Mouse (Mus musculus): Measurements from ENCODE around the gene Olfr220. TPM values are rescaled to one million over a fixed set of nuclear protein-coding genes. Genes with fewer than 3 reads are reported as not detected.

The Olfr220 gene
- total RNA-seq, 1 experiment, result not detected

DNA sequence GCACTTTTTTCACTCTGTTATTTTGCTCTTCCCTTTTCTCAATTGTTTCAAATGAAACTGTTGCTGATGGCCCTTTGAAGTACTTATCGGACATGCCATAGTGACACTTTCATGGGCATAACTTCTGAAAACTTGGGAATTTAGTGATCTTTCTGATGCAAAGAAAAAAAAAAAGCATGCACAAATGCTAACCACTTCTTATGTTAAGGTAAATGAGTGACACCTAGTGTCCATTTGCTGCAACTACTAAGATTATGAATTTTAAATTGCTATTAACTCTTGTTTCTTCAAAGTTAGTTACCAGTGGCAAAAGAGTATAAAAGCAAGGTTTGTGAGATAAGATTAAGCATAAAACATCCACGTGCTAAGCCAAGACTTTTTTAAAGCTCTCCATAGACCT lies 24.4 kb downstream of the Olfr220 start:
- Histone ChIP-seq H3K36me3 (ENCODE audit: control insufficient read depth, insufficient read depth, low read length, poor library complexity, severe bottlenecking) (no peaks in the 10 kb centered on the region), H3K9me3 (ENCODE audit: control insufficient read depth, insufficient read depth, low read depth, low read length) (no peaks in the 10 kb centered on the region), H3K4me1 (ENCODE audit: control insufficient read depth in 2 of 2, insufficient read depth in 2 of 2, low read length in 2 of 2, poor library complexity in 1 of 2) (no peaks in the 10 kb centered on the region), H3K9ac (ENCODE audit: insufficient read depth, low read depth, low read length, poor library complexity, severe bottlenecking) (no peak overlapping the region), H3K4me3 (ENCODE audit: insufficient read depth in 1 of 2, low read depth in 1 of 2, low read length in 2 of 2, poor library complexity in 1 of 2, severe bottlenecking in 1 of 2) (no peak overlapping the region), H3K27ac (ENCODE audit: insufficient read depth, low read depth, low read length, poor library complexity, severe bottlenecking) (no peak overlapping the region)
- in situ Hi-C loops (cut with MboI; ENCODE audit: low sequenced_read_pairs in 2 of 2, unreplicated experiment in 2 of 2), result loop anchor here in 1 of 2 experiments (10.0 kb wide), 1 partner anchor 301 kb away; no protein-coding TSS in a partner anchor
- TF ChIP-seq ZNF384 (IDR thresholded peaks at IDR 0.05; ENCODE audit: low read depth, low read length) (peak; percentile 96), HCFC1 (IDR thresholded peaks at IDR 0.05; ENCODE audit: borderline replicate concordance, insufficient read depth, low read length) (no peak), CHD2 (IDR thresholded peaks at IDR 0.05; ENCODE audit: low read depth, low read length) (no peak), ZC3H11A (IDR thresholded peaks at IDR 0.05; ENCODE audit: borderline replicate concordance, low read depth, low read length) (peak; percentile 44; the same call in 1 of the 2 replicates), MAFK (IDR thresholded peaks at IDR 0.05; ENCODE audit: insufficient read depth, low read depth, low read length) (no peak)
- no peak for DNase-seq (ENCODE audit: low read depth, low spot score)

DNA sequence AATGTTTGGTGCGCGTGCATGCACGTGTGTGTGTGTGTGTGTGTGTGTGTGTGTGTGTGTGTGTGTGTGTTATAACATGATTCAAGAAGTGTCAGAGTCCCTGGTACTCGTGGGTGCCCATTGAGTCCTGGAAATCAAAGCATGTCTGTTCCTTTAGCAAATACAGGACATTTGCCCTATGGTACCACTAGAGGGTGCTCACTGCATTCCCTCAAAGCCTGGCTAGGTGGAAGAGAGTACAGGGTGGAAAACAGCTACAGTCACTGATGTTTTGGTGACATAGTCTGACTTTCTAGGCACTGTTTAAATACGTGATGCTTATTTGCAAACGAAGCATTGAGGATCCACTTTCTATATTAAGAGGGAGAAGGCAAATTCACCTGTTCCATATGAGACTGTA lies 27.9 kb downstream of the Olfr220 start:
- no peaks in the 10 kb centered on the region for H3K4me1 ChIP-seq (ENCODE audit: control insufficient read depth in 2 of 2, insufficient read depth in 2 of 2, low read length in 2 of 2, poor library complexity in 1 of 2)
- no peaks in the 10 kb centered on the region for H3K36me3 ChIP-seq (ENCODE audit: control insufficient read depth, insufficient read depth, low read length, poor library complexity, severe bottlenecking)
- H3K9me3 ChIP-seq (ENCODE audit: control insufficient read depth, insufficient read depth, low read depth, low read length), result no peaks in the 10 kb centered on the region
- TF ChIP-seq ZC3H11A (IDR thresholded peaks at IDR 0.05; ENCODE audit: borderline replicate concordance, low read depth, low read length) (peak; percentile 70), ZNF384 (IDR thresholded peaks at IDR 0.05; ENCODE audit: low read depth, low read length) (no peak), HCFC1 (IDR thresholded peaks at IDR 0.05; ENCODE audit: borderline replicate concordance, insufficient read depth, low read length) (no peak), CHD2 (IDR thresholded peaks at IDR 0.05; ENCODE audit: low read depth, low read length) (no peak), MAFK (IDR thresholded peaks at IDR 0.05; ENCODE audit: insufficient read depth, low read depth, low read length) (no peak)
- no peak overlapping the region for H3K4me3 ChIP-seq (ENCODE audit: insufficient read depth in 1 of 2, low read depth in 1 of 2, low read length in 2 of 2, poor library complexity in 1 of 2, severe bottlenecking in 1 of 2)
- in situ Hi-C loops (cut with MboI; ENCODE audit: low sequenced_read_pairs in 2 of 2, unreplicated experiment in 2 of 2), result loop anchor here in 1 of 2 experiments (10.0 kb wide), 1 partner anchor 305 kb away; no protein-coding TSS in a partner anchor
- peak; percentile 42 for DNase-seq (ENCODE audit: low read depth, low spot score)
- no peak overlapping the region for H3K9ac ChIP-seq (ENCODE audit: insufficient read depth, low read depth, low read length, poor library complexity, severe bottlenecking)
- H3K27ac ChIP-seq (ENCODE audit: insufficient read depth, low read depth, low read length, poor library complexity, severe bottlenecking), result no peak overlapping the region

DNA sequence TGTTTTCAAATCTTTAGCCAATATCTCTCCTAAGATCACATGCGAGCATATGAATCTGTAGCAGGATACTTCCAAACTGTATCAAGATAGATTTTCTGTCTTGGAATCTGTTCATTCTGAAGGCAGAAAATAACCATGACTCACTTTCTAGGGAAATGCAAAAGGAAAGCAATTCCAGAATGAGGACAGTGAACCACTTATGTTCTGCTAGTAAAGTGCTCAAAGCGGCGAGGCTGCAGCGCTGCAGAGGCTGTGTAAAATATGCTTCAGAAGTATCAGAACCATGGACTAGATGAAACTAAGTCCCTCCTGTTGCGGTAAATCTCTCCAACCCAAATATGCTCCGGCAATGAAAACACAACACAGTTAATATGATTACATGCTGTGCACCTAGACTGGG lies 40.7 kb downstream of the Olfr220 start:
- H3K4me3 ChIP-seq (ENCODE audit: insufficient read depth in 1 of 2, low read depth in 1 of 2, low read length in 2 of 2, poor library complexity in 1 of 2, severe bottlenecking in 1 of 2), result no peak overlapping the region
- no peaks in the 10 kb centered on the region for H3K36me3 ChIP-seq (ENCODE audit: control insufficient read depth, insufficient read depth, low read length, poor library complexity, severe bottlenecking)
- in situ Hi-C loops (cut with MboI; ENCODE audit: low sequenced_read_pairs in 2 of 2, unreplicated experiment in 2 of 2), result no loop called here
- H3K9me3 ChIP-seq (ENCODE audit: control insufficient read depth, insufficient read depth, low read depth, low read length), result no peaks in the 10 kb centered on the region
- no peaks in the 10 kb centered on the region for H3K4me1 ChIP-seq (ENCODE audit: control insufficient read depth in 2 of 2, insufficient read depth in 2 of 2, low read length in 2 of 2, poor library complexity in 1 of 2)
- no peak overlapping the region for H3K27ac ChIP-seq (ENCODE audit: insufficient read depth, low read depth, low read length, poor library complexity, severe bottlenecking)
- H3K9ac ChIP-seq (ENCODE audit: insufficient read depth, low read depth, low read length, poor library complexity, severe bottlenecking), result no peak overlapping the region
- no peak for DNase-seq (ENCODE audit: low read depth, low spot score)
- TF ChIP-seq CHD2 (IDR thresholded peaks at IDR 0.05; ENCODE audit: low read depth, low read length) (no peak), ZC3H11A (IDR thresholded peaks at IDR 0.05; ENCODE audit: borderline replicate concordance, low read depth, low read length) (no peak), MAFK (IDR thresholded peaks at IDR 0.05; ENCODE audit: insufficient read depth, low read depth, low read length) (no peak), ZNF384 (IDR thresholded peaks at IDR 0.05; ENCODE audit: low read depth, low read length) (no peak), HCFC1 (IDR thresholded peaks at IDR 0.05; ENCODE audit: borderline replicate concordance, insufficient read depth, low read length) (no peak)

DNA sequence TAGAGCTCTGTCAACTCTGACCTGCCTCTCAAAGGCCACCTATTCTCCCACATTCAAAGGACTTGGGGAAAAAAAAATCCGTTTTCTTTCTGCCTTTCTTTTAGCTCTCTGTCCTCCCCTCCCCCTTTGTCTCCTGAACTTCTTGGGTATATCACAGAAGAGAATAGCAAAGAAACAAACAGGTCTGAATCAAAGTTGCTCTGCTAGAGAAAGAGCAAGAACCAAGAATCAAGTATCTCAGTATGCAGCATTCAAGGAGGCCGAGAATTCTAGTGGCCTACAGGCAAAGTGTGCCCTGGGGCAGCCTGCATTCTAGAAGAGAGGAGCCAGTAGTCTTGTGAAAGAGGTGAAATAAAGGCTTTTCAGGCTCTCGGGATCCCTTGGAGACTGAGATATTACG lies 58.2 kb downstream of the Olfr220 start:
- no peak overlapping the region for H3K4me3 ChIP-seq (ENCODE audit: insufficient read depth in 1 of 2, low read depth in 1 of 2, low read length in 2 of 2, poor library complexity in 1 of 2, severe bottlenecking in 1 of 2)

More for the DNA sequence above, 58.2 kb downstream of the Olfr220 start:
- no peak for TF ChIP-seq HCFC1 (IDR thresholded peaks at IDR 0.05; ENCODE audit: borderline replicate concordance, insufficient read depth, low read length)
- TF ChIP-seq ZC3H11A (IDR thresholded peaks at IDR 0.05; ENCODE audit: borderline replicate concordance, low read depth, low read length), result no peak
- no peak for TF ChIP-seq ZNF384 (IDR thresholded peaks at IDR 0.05; ENCODE audit: low read depth, low read length)
- TF ChIP-seq MAFK (IDR thresholded peaks at IDR 0.05; ENCODE audit: insufficient read depth, low read depth, low read length), result no peak
- no peak overlapping the region for H3K9ac ChIP-seq (ENCODE audit: insufficient read depth, low read depth, low read length, poor library complexity, severe bottlenecking)
- in situ Hi-C loops (cut with MboI; ENCODE audit: low sequenced_read_pairs in 2 of 2, unreplicated experiment in 2 of 2), result no loop called here
- no peaks in the 10 kb centered on the region for H3K4me1 ChIP-seq (ENCODE audit: control insufficient read depth in 2 of 2, insufficient read depth in 2 of 2, low read length in 2 of 2, poor library complexity in 1 of 2)
- no peak overlapping the region for H3K27ac ChIP-seq (ENCODE audit: insufficient read depth, low read depth, low read length, poor library complexity, severe bottlenecking)
- H3K36me3 ChIP-seq (ENCODE audit: control insufficient read depth, insufficient read depth, low read length, poor library complexity, severe bottlenecking), result no peaks in the 10 kb centered on the region
- no peak for DNase-seq (ENCODE audit: low read depth, low spot score)
- no peaks in the 10 kb centered on the region for H3K9me3 ChIP-seq (ENCODE audit: control insufficient read depth, insufficient read depth, low read depth, low read length)

Other genes with a start within 250 kb of the Olfr220 start
- 0.18 TPM in 1 of 2 replicates, not detected in the other for gene Olfr419, start 190.0 kb upstream of the Olfr220 start, total RNA-seq (2012; rRNA removed)
- not detected in 2 replicates for gene Mptx1, start 111.6 kb upstream of the Olfr220 start, total RNA-seq (2012; rRNA removed)
- gene Olfr417, start 77.0 kb upstream of the Olfr220 start, total RNA-seq (2012; rRNA removed), result not detected in 2 replicates
- not detected in 2 replicates for gene Olfr248, start 51.0 kb upstream of the Olfr220 start, total RNA-seq (2012; rRNA removed)
- gene Olfr414, start 18.0 kb upstream of the Olfr220 start, total RNA-seq (2012; rRNA removed), result not detected in 2 replicates
- 1.2 and 2.0 TPM in 2 replicates for gene Fmn2, start 59.7 kb downstream of the Olfr220 start, total RNA-seq (2012; rRNA removed)

Measured in ES-E14 (cell line).